Mouse (Mus musculus): ENCODE results near the gene Cd7. TPM values are rescaled to one million over a fixed set of nuclear protein-coding genes. Genes with fewer than 3 reads are reported as not detected.
"Not testable (repeated sequence)": the region's sequence is repeated elsewhere in the genome, so short reads cannot be mapped to it uniquely, and the experiment has no call there.

Gene Cd7
- total RNA-seq, 1 experiment from 2014 or later: 1.1 TPM

- ATAC-seq (replicated peaks; ENCODE audit: low read depth, poor library complexity, severe bottlenecking): no peak
Measured at GRCm38 (mm10) chr11:121051793-121052192, 12.6 kb upstream of the Cd7 start.

DNA sequence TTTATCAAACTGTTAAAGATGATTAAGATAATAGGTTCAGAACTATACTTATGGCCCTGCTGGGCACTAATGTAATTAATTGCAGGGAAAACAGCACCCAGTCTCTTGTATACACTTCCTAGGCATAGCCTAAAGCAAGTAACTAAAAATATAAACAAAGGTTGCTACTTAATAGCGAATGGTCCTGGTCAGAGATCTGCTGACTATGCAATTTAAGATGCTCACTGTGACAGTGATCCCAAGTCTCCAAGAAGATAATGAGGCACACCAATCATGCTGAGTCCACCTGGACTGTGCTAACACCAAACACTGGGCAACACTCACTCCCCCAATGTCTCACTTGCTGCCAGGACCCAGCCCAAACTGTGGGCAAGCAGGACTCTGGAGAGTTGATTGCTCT is 10.6 kb upstream of the Cd7 start:
- ATAC-seq (replicated peaks; ENCODE audit: low read depth, poor library complexity, severe bottlenecking): no peak

GRCm38 (mm10) chr11:121047826-121048399 is 8.7 kb upstream of the Cd7 start:
- ATAC-seq (replicated peaks; ENCODE audit: low read depth, poor library complexity, severe bottlenecking): peak; percentile 63

DNA sequence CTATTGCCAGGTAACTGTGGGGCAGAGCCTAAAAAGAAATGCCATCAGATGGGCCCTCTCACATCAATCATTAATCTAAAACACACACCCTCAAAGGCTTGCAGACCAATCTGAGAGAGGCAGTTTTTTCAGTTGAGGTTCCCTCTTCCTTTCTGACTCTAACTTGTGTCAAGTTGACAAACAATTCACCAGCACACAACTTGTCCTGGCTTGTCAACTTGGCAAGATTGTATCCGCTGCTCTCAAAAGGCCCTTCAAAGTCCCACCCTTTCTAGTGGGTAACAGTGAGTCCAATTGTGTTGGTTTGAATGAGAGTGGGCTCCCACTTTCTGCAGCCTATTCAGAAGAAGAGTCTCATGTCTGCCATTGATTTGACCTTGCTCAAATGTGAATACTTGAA is 6.1 kb upstream of the Cd7 start:
- ATAC-seq (replicated peaks; ENCODE audit: low read depth, poor library complexity, severe bottlenecking): no peak

GRCm38 (mm10) chr11:121043025-121043424 is 3.8 kb upstream of the Cd7 start:
- not testable (repeated sequence) for ATAC-seq (replicated peaks; ENCODE audit: low read depth, poor library complexity, severe bottlenecking)

DNA sequence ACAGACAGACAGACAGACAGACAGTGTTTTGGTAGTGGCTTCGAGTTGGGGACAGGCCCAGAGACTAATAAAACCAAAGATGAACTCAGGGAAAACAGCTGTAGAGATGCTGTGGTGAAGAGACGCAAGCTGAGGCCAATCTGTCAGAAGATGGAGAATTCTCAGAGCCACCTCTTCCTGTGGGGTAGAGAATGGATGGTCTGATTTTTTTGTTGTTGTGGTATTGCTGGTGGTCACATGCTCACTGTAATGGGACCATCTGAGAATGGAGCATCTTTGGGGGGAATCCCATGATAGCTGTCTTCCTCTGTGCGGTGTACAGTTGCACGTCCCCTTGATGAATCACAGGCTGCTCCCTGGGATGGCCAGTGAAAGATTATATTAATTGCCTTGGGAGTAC is 3.3 kb upstream of the Cd7 start:
- no peak for ATAC-seq (replicated peaks; ENCODE audit: low read depth, poor library complexity, severe bottlenecking)

DNA sequence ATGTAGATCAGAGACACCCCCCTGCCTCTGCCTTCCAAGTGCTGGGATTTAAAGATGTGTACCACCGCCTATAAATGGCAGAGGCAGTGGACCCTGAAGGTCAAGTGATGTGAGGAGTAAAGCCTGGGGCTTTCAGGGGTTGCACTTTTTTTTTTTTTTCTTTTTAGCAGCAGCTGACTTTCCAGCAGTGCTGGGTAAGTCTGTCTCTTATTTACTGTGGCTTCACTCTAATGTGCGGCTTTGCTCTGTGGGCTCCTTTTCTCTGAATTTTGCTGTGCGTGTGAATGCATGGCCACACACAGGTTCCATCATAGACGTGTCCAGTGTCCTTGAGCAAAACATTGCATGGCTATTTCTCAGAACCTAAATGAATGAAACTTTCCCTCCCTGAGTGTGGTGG is 2.4 kb upstream of the Cd7 start:
- no peak for ATAC-seq (replicated peaks; ENCODE audit: low read depth, poor library complexity, severe bottlenecking)

GRCm38 (mm10) chr11:121041212-121041611 is 2.0 kb upstream of the Cd7 start:
- peak; percentile 73 for ATAC-seq (replicated peaks; ENCODE audit: low read depth, poor library complexity, severe bottlenecking)

GRCm38 (mm10) chr11:121038366-121039240 is 615 bp downstream of the Cd7 start:
- peak; percentile 43 for ATAC-seq (replicated peaks; ENCODE audit: low read depth, poor library complexity, severe bottlenecking)

DNA sequence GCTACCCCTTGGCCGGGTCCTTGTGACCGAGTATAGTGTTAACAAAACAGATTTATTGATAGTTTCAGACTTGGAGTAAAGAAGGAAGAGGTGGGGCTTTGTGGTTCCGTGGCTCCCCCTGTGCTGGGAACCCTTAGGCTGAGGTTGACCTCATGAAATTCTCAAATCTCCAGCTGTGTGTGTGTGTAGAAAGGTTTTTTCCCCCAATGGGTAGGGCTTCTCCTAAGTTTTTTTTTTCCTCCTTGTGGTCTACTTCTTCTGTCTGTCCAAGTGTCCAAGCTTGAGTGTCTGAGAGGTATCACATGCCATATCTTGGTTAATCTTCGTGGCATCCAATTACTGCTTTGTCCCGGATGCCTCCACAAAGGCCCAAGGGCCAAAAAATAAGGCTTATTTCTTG is 6.1 kb downstream of the Cd7 start:
- ATAC-seq (replicated peaks; ENCODE audit: low read depth, poor library complexity, severe bottlenecking): peak; percentile 39

- ATAC-seq (replicated peaks; ENCODE audit: low read depth, poor library complexity, severe bottlenecking): peak; percentile 88
Measured at GRCm38 (mm10) chr11:121027259-121027658, 12.0 kb downstream of the Cd7 start.

DNA sequence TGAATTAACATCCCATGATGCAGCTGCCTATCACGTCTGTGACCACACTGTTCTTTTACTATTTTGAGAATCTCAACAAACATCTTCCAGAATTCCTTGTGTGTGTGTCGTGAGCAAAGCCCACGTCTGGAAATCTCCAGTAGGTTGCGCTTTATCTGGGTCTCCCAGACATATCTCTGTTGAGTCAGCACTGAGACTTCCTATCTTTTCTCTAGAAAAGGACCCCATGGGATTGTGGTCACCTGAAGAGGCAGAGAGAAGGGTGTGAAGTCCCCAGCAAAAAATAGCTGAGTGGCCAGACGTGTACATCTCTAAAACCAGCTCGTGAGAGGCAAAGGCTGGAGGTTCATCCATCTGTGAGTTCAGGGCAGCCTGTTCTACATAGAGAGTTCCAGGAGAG is 15.1 kb downstream of the Cd7 start:
- no peak for ATAC-seq (replicated peaks; ENCODE audit: low read depth, poor library complexity, severe bottlenecking)

DNA sequence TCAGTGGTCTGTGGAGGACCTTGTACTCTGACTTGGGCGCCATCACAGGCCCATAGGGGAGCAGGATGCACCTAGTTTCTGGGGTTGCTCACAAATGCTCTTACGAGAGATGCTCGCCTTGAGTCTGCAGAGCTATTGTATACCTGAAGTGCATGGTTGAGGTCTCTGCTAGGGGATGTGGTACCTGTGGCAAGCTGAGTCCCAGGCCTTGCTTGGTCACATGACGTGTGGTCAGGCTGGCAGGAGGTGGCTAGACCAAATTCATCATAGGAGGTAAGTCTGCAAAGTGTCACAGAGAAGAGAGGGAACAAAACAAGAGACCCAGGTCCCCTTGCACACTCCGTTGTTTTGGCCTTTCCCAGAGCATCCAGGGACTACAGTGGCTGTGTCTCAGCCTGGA is 19.7 kb downstream of the Cd7 start:
- ATAC-seq (replicated peaks; ENCODE audit: low read depth, poor library complexity, severe bottlenecking): no peak

DNA sequence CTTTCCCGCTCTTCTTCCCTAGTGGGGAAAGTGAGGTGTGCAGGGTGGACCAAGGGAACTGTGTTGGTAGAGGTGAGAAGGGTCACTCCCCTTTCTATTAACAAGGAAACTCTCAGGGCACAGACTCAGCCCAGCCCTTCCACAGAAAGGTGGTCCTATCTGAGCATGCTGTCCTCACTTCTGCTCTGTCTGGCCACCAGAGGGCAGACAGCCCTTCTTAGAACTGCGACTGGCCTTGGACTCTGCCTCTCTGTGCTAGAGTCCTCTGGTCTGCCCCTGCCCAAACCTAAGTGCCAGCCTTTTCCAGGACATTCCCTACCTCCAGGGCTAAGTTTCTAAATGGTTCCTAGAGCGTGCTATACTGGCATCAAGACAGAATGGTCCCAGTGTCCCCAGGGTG is 21.5 kb downstream of the Cd7 start:
- ATAC-seq (replicated peaks; ENCODE audit: low read depth, poor library complexity, severe bottlenecking): peak; percentile 84

GRCm38 (mm10) chr11:121015472-121015871 is 23.7 kb downstream of the Cd7 start:
- ATAC-seq (replicated peaks; ENCODE audit: low read depth, poor library complexity, severe bottlenecking): no peak

DNA sequence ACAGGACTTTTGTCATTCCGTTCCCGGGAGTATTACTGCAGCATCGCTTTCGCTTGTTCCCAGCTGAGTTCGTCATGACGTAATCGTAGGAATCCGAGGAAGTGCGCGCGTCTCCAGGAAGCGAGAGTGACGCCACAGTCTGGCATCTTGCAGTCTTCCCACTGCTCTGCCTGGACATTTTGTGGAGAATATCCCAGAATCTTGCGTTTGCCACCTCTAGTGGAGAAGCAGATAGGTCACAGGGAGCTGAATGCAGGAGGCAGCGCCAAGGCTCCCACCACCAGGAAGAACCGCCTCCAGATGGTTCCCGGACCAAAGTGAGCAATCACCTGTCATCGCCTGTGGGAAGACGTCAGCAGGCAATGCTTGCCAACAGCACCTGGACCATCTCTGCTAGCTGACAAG is 24.3 kb downstream of the Cd7 start:
- no peak for ATAC-seq (replicated peaks; ENCODE audit: low read depth, poor library complexity, severe bottlenecking)

DNA sequence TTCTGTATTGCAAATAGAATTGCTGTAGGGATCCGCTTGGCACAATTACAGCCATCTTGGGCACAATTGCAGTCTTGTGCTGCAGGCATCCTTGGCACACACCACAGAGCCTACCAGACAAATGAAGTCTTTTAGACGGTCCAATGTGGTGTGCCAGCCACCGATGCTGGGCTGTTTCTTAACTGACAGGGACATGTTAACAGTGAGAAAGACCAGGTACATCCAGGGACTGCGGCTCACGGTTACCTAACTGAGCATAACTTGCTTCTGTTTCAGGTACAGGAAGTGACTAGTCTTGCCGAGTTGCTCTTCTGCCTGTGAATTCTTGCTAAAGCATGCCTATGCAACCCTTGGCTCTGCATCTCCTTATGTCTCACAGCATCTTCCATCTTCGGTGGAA is 25.6 kb downstream of the Cd7 start:
- ATAC-seq (replicated peaks; ENCODE audit: low read depth, poor library complexity, severe bottlenecking): no peak

DNA sequence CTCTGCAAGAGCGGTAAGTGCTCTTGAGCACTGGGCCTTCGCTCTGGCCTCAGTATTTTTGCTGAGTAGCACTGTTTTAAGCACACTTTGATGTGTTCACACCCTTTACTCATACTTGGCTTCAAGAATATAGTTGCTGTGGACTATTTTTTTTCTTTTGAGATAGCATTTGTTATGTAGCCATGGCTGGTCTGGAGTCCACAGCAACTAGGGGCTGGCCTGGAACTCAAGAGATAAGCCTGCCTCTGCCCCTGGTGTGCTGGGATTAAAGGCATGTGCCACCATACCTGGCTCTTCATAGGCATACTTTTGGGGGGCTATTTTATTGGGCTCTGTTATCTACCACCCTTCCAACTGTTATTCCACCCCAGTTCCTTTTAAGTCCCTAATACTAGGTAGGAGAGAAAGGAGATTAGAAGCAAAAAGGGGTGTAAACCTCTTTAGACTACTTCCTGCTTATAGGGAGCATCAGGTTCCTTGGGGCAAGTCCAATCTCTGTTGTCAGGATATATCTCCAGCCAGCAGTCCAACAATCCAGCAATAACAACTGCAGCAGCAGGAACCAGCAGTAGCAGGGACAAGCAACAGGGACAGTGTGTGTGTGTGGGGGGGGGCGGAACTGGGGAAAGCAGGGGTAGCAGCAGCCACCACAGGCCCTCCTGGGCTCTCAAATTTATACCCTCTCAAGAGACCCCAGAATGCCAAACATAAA is 29.0 kb downstream of the Cd7 start:
- ATAC-seq (replicated peaks; ENCODE audit: low read depth, poor library complexity, severe bottlenecking): peak; percentile 24; the same call in 1 of the 2 replicates

DNA sequence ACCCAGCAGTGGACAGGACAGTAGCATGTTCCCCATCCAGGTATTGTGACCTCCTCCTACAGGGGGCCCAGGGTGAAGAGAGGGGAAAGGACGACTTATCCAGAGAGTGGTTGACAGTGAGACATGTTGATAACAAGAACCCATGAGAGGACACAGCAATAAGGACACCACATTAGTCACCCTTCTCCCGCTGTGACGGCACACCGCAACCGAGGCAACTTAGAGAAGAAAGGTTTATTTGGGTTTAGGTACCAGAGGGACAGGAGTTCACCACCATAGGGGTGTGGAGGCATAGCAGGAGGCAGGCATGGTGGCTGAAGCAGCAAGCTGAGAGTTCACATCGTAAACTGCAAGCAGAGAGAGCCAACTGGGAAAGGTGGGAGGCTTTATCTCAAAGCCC is 33.0 kb downstream of the Cd7 start:
- ATAC-seq (replicated peaks; ENCODE audit: low read depth, poor library complexity, severe bottlenecking): no peak

DNA sequence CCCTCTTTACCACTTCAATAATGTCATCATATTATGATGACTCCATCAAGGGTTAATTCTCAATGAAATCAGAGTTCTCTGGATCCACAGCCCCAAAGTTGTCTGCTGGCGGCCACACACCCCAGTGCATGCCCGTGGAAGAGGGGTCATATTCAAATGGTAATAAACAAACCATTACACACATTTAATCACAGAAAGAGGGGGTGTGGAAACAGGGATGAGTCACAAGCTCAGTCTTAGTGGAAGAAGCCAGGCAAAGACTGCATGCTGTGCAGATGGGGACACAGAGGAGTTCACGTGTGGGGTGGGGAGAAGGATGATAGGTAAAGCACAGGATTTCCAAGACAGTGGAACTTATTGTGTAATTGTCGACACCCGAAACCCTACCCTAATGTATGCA is 34.9 kb downstream of the Cd7 start:
- ATAC-seq (replicated peaks; ENCODE audit: low read depth, poor library complexity, severe bottlenecking): no peak

DNA sequence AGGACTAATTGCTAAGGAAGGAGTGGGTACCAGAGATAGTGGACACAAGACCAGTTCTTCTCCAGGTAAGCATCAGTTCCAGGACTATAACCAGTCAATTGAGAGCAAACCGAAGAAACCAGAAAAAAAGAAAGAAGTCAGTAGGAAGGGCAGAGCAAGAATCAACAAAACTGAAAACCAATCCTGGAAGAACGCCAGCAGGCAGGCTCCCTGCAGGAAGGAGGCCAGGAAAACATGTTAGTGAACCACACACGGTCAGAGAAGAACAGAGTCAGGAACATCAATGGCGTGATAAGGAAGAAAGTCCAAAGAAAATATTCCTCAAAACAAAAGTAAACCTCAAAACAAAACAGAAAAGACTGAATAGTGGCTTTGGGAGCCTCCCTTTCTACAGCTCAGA is 37.3 kb downstream of the Cd7 start:
- ATAC-seq (replicated peaks; ENCODE audit: low read depth, poor library complexity, severe bottlenecking): no peak

Measured in common myeloid progenitor, adult 5-6 weeks (primary cell).